Mouse (Mus musculus) right cerebral cortex, postnatal 36 days (tissue): ENCODE measurements at regions not wholly inside any gene's neighbourhood (a gene's known extent, or its start where the extent isn't known, plus 50 kb on each side); places are given as distances from the start of the nearest gene placed in this dataset.

ENCODE experiments used
- DNase-seq, 2 experiments: peaks; one replicate each; pipeline ENCODE4 v3.0.0; 2022; ENCODE audit warnings: low spot score in 2 of 2, mixed read lengths in 1 of 2

DNA sequence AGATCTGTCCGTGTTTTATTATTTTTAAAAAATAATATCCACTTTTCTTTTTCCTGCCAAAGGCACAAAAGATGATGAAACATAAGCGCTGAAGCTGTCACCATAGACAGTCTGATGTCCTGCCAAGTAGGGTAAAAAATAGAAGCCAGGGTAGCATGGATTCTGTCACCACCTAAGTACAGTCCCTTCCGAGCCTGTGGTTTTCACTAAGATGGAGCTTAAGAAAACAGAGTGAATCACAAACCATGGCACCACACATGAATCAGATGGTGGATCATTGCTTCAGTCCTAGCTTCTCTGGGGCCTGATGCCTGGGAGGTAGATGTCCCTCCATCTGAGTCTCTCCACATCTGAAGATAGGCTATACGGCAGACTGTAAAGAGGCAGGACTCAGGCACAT lies 55.9 kb upstream of the Fmod start:
- DNase-seq = peak in 1 of 2 experiments; percentile 10

DNA sequence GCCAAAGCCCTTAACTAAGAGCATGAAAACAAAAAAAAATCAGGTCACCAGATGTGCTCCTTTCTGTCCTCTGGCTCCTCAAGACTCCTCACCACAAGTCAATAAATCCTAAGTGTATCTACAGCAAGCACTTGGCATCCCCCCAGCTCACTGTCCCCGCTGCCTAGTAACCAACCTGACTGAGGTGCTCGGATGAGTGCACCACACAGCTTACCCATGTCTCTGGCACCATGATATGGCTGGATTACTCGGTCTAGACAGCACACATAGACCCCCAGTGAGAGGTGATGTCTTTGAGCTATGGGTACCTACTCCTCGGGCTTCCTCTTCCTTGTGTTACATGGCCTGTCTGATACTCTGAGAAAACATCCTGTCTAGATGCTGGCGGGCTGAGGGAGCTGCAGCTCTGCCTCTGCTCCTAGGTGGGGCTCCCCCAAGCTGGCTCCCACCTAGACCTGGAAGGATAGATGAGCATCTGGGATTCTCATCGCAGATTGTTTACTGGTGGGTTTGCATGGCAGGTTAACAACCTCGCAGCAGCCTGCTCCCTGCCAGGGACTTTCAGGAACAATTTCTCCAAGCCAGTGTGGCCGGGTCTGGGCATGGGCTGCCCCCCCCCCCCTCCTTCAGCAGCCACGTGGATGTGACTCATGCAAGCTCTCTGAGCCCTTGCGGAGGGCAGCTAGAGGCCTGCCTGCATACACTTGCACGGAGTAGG lies 57.2 kb upstream of the Prelp start:
- no peak for DNase-seq

DNA sequence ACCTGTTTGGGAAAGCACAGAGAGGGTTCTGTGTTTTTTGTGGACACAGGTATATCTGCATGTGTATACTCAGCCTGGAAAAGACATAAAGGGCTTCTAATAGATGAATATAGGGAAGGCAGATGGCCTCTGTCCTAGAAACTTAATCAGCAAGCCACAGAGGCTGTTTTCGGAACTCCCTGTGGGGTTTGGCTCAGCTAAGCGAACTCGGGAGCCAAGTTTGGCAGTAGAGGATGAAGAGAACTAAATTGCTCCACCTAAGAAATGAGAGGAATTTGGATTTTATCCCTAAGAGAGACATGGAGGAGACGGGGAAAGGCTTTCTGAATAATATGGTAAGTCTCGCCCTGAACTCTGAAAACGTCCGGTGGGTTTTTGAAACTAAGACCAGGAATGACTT lies 56.0 kb upstream of the Prelp start:
- DNase-seq = no peak

DNA sequence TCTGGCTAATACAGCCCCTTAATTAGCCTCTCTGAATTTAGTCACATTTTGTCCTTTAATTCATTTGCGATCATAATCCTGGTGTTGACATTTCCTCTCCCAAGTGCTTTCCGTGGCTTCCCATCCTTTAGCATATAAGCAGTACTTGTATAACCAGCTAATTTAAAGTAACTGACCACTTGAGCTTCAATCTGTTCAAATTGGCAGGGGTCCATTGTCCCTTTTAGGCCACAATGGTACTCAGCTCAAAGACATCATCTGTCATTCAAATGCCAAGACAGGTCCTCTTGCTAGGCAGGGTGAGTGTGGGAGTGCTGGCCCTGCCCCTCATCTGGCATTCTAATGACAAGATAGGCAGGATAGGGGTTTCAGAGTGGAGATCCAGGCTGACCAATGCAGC lies 52.6 kb upstream of the Prelp start:
- no peak for DNase-seq

DNA sequence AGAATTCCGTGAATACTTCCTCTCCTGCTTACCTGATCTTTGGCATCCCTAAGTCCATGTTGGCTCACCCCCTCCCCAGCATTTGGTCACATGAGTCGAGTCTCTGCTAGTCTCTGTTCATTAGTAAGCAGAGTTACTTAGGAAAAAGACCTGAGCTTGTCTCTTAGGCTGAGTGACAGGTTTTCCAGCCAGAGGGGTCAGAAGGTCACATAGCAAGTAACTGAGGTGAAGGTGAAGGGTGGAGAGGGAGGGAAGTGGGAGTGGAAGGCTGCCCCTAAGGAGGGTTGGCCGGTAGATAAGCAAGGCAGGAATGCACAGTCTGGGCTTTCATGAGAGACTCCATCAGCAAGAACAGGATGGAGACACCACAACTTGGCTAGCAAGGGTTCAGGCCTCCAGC lies 50.1 kb upstream of the Prelp start:
- DNase-seq = no peak
